Mouse (Mus musculus): ENCODE measurements around the gene Noxo1.

DNA sequence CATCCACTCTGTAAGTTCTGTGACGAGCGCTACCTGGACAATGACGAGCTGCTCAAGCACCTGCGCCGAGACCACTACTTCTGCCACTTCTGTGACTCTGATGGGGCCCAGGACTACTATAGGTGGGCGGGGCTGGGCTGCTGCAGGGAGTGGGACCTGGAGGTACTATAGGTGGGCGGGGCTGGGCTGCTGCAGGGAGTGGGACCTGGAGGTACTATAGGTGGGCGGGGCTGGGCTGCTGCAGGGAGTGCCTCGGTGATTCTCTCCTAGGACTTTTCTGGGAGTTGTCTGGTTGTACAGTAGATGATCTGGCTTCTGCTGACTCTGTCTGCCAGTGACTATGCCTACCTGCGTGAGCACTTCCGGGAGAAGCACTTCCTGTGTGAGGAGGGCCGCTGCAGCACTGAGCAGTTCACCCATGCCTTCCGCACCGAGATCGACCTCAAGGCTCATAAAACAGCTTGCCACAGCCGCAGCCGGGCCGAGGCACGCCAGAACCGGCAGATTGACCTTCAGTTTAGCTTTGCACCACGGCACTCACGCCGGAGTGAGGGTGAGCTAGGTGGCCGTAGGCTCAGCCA, 18.4 kb upstream of the Noxo1 start:
- TF ChIP-seq POLR2A (IDR thresholded peaks at IDR 0.05; ENCODE audit: control insufficient read depth, extremely low read depth, insufficient read depth, low read length, poor library complexity) (no peak), CTCF (IDR thresholded peaks at IDR 0.05; ENCODE audit: borderline replicate concordance, control insufficient read depth, extremely low read depth, insufficient read depth, low read length, poor library complexity) (no peak)
